In genomic region chr2:59896400-59896799, GRCm38 (mm10) we compare ENCODE assay signal across 10 mouse cellular contexts. TPM values are rescaled to one million over a fixed set of nuclear protein-coding genes. Genes with fewer than 3 reads are reported as not detected.
DNase-seq lines count a peak whose midpoint lies in the region; ATAC-seq and TF ChIP-seq lines count a peak whose summit lies in the region.
"Had no signal": no experiment of that assay in that cellular context is flagged by ENCODE, and none has a peak within 500 bp of the region (broad histone marks: within the 10 kb centered on the region; RNA-seq: fewer than 3 reads in every experiment).

No protein-coding gene starts in this region.

- no peaks in the 10 kb centered on the region for H3K9me3 ChIP-seq in limb, embryonic 13.5 days
- H3K9me3 ChIP-seq in stomach, postnatal 0 days (ENCODE audit: control insufficient read depth, low read length), result no peaks in the 10 kb centered on the region
- H3K9me3 ChIP-seq: hindbrain, embryonic 12.5 days; liver, embryonic 15.5 days had no signal

- H3K36me3 ChIP-seq in limb, embryonic 13.5 days, result peaks cover 33% of the 10 kb centered on the region
- H3K36me3 ChIP-seq in stomach, postnatal 0 days (ENCODE audit: control insufficient read depth, insufficient read depth, low read length), result no peaks in the 10 kb centered on the region; the same call in 1 of the 2 replicates

- no peaks in the 10 kb centered on the region for H3K27me3 ChIP-seq in limb, embryonic 13.5 days
- no peaks in the 10 kb centered on the region for H3K27me3 ChIP-seq in stomach, postnatal 0 days (ENCODE audit: control insufficient read depth, insufficient read depth, low read length)
- H3K27me3 ChIP-seq: hindbrain, embryonic 12.5 days; liver, embryonic 15.5 days had no signal

- TF ChIP-seq EP300 in stomach, postnatal 0 days (optimal IDR thresholded peaks at IDR 0.05), result no peak

- peak overlapping the region; percentile 48; the same call in 1 of the 2 replicates for H3K27ac ChIP-seq in limb, embryonic 13.5 days
- 0 out of 2 replicates have a peak overlapping the region, but pooled peaks have one; percentile 49 for H3K27ac ChIP-seq in stomach, postnatal 0 days (replicated peaks)
- H3K27ac ChIP-seq: hindbrain, embryonic 12.5 days; liver, embryonic 15.5 days had no signal

- H3K4me3 ChIP-seq in limb, embryonic 13.5 days, result no peak overlapping the region
- H3K4me3 ChIP-seq in stomach, postnatal 0 days (ENCODE audit: low read depth, low read length), result no peak overlapping the region
- H3K4me3 ChIP-seq: hindbrain, embryonic 12.5 days; liver, embryonic 15.5 days had no signal

- peak; percentile 55 for DNase-seq in adrenal gland, postnatal 10 days
- DNase-seq in adrenal gland, postnatal 4 days (ENCODE audit: low spot score in 2 of 2), result no peak
- DNase-seq in urinary bladder, postnatal 25 days (ENCODE audit: low spot score), result peak; percentile 12
- no peak for DNase-seq in urinary bladder, adult 2 months (ENCODE audit: low spot score)
- peak; percentile 26 for DNase-seq in stomach, postnatal 0 days (ENCODE audit: low spot score)
- no peak for DNase-seq in layer of hippocampus, postnatal 14 days (ENCODE audit: low spot score in 2 of 2)

- H3K4me2 ChIP-seq in limb, embryonic 13.5 days (replicated peaks), result no peak overlapping the region
- no peak overlapping the region for H3K4me2 ChIP-seq in stomach, postnatal 0 days (replicated peaks; ENCODE audit: low read depth)
- H3K4me2 ChIP-seq: hindbrain, embryonic 12.5 days; liver, embryonic 15.5 days had no signal

- 56% methylated on average over 7 of the region's 7 CpGs for WGBS in limb, embryonic 13.5 days
- 44% methylated on average over 7 of the region's 7 CpGs for WGBS in stomach, postnatal 0 days

- TF ChIP-seq CTCF in stomach, postnatal 0 days (IDR thresholded peaks at IDR 0.05; ENCODE audit: low read depth), result no peak

- H3K9ac ChIP-seq in limb, embryonic 13.5 days, result no peak overlapping the region
- H3K9ac ChIP-seq in stomach, postnatal 0 days (ENCODE audit: low read length), result no peak overlapping the region
- H3K9ac ChIP-seq: hindbrain, embryonic 12.5 days; liver, embryonic 15.5 days had no signal

- no peak for ATAC-seq in limb, embryonic 13.5 days (ENCODE audit: low FRiP score, low read depth)
- peak; percentile 45; the same call in 1 of the 2 replicates for ATAC-seq in stomach, postnatal 0 days (ENCODE audit: low FRiP score, low TSS enrichment)
- no peak for ATAC-seq in inflammation-experienced regulatory T-cells, adult 6 months

- H3K4me1 ChIP-seq in limb, embryonic 13.5 days, result peaks cover 14% of the 10 kb centered on the region
- no peaks in the 10 kb centered on the region for H3K4me1 ChIP-seq in stomach, postnatal 0 days (replicated peaks; ENCODE audit: control insufficient read depth, insufficient read depth)
- H3K4me1 ChIP-seq: hindbrain, embryonic 12.5 days; liver, embryonic 15.5 days had no signal

RNA-seq across cellular contexts. Expression of gene Wdsub1, which starts 14.0 kb away (rescaled TPM):
- total RNA-seq in adrenal gland, postnatal 10 days (2021), result 10 to 100 TPM; 18.2 to 18.5 TPM
- 10 to 100 TPM; 26.1 to 26.6 TPM for total RNA-seq in adrenal gland, postnatal 4 days (2021)
- 66.7 and 82.0 TPM in 2 replicates for polyA plus RNA-seq in urinary bladder, adult 2 months (2012; rRNA removed)
- 33.5 and 38.1 TPM in 2 replicates for polyA plus RNA-seq in limb, embryonic 13.5 days (2015; fragmentation: Nextera tagmentation; extraction: Ambion mirVana)
- 35.7 and 37.2 TPM in 2 replicates for polyA plus RNA-seq in stomach, postnatal 0 days (2015; fragmentation: Nextera tagmentation; extraction: Ambion mirVana)
- total RNA-seq in layer of hippocampus, postnatal 14 days (2021), result 10 to 100 TPM; 17.6 to 19.3 TPM
- polyA plus RNA-seq in inflammation-experienced regulatory T-cells, adult 6 months (2017; shearing (Covaris generic)), result 1 to 10 TPM; 4.7 to 6.4 (median 6.3) TPM

Comparison
In these comparisons a context has a peak if more than half of its experiments do, and no peak if none do; other contexts are left out.
1. DNase-seq: peak in adrenal gland, postnatal 10 days (single experiment), urinary bladder, postnatal 25 days (single experiment) and stomach, postnatal 0 days (single experiment); none in adrenal gland, postnatal 4 days (0 of 2), urinary bladder, adult 2 months (single experiment) and layer of hippocampus, postnatal 14 days (0 of 2).